Comparison of ENCODE assay signal across 15 mouse cellular contexts in the genomic region with DNA sequence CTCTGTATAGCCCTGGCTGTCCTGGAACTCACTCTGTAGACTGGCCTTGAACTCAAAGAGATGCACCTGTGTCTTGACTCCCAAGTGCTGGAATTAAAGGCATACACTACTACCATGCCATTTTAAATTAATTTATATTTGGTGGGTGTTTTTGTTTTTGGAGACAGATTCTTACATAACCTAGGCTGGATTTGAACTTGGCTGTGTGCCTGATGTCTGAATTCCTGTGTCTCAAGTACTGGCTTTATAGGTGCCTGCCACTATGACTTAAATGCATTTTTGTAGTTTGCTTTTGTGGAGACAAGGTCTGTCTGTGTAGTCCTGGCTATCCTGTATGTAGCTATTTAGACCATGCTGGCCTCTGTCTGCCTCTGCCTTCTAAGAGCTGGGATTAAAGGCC. TPM values are rescaled to one million over a fixed set of nuclear protein-coding genes. Genes with fewer than 3 reads are reported as not detected.
DNase-seq lines count a peak whose midpoint lies in the region; ATAC-seq and TF ChIP-seq lines count a peak whose summit lies in the region.
"Had no signal": no experiment of that assay in that cellular context is flagged by ENCODE, and none has a peak within 500 bp of the region (broad histone marks: within the 10 kb centered on the region; RNA-seq: fewer than 3 reads in every experiment).

No protein-coding gene starts in this region.

- ATAC-seq in limb, embryonic 13.5 days (ENCODE audit: low FRiP score, low read depth): no peak
- ATAC-seq in liver, embryonic 11.5 days (replicated peaks; ENCODE audit: low FRiP score): no peak
- no peak for ATAC-seq in megakaryocyte-erythroid progenitor cell, adult 5-6 weeks (replicated peaks; ENCODE audit: low FRiP score, low TSS enrichment, poor library complexity, severe bottlenecking)
- ATAC-seq: intestine, embryonic 15.5 days had no signal

- H3K36me3 ChIP-seq in limb, embryonic 13.5 days: peaks cover 31% of the 10 kb centered on the region
- peaks cover 46% of the 10 kb centered on the region for H3K36me3 ChIP-seq in limb, embryonic 10.5 days
- H3K36me3 ChIP-seq in ES-Bruce4 (ENCODE audit: control insufficient read depth, insufficient read depth, low read length, poor library complexity, severe bottlenecking): peaks cover 39% of the 10 kb centered on the region
- H3K36me3 ChIP-seq in liver, embryonic 11.5 days (ENCODE audit: control insufficient read depth, insufficient read depth, low read length): peaks cover 11% of the 10 kb centered on the region

- no peak overlapping the region for H3K4me3 ChIP-seq in limb, embryonic 13.5 days
- H3K4me3 ChIP-seq in limb, embryonic 10.5 days: no peak overlapping the region
- H3K4me3 ChIP-seq in ES-Bruce4 (ENCODE audit: low read depth, low read length): no peak overlapping the region
- no peak overlapping the region for H3K4me3 ChIP-seq in liver, embryonic 11.5 days (ENCODE audit: low read depth, low read length)
- H3K4me3 ChIP-seq: intestine, embryonic 15.5 days had no signal

- intact Hi-C loops in heart, postnatal 36 days (cut with DNase I): loop anchor here (10.0 kb wide), 1 partner anchor 650 kb away; a partner anchor contains a TSS

- H3K4me2 ChIP-seq in limb, embryonic 13.5 days (replicated peaks): peak overlapping the region; percentile 30
- H3K4me2 ChIP-seq in liver, embryonic 11.5 days: peak overlapping the region; percentile 33
- H3K4me2 ChIP-seq: intestine, embryonic 15.5 days had no signal

- no peak for TF ChIP-seq EP300 in ES-Bruce4 (IDR thresholded peaks at IDR 0.05; ENCODE audit: insufficient read depth, low read depth, low read length)

- H3K4me1 ChIP-seq in limb, embryonic 13.5 days: peaks cover 23% of the 10 kb centered on the region
- H3K4me1 ChIP-seq in limb, embryonic 10.5 days: peaks cover 18% of the 10 kb centered on the region
- no peaks in the 10 kb centered on the region for H3K4me1 ChIP-seq in ES-Bruce4 (ENCODE audit: control insufficient read depth, insufficient read depth, low read length)
- peaks cover 21% of the 10 kb centered on the region for H3K4me1 ChIP-seq in liver, embryonic 11.5 days (replicated peaks; ENCODE audit: control insufficient read depth, insufficient read depth, low read length)

- no peak for TF ChIP-seq POLR2A in ES-Bruce4 (IDR thresholded peaks at IDR 0.05; ENCODE audit: insufficient read depth, low read length)

- H3K27me3 ChIP-seq in limb, embryonic 13.5 days: no peaks in the 10 kb centered on the region
- no peaks in the 10 kb centered on the region for H3K27me3 ChIP-seq in limb, embryonic 10.5 days (ENCODE audit: low read depth, poor library complexity, severe bottlenecking)
- H3K27me3 ChIP-seq in ES-Bruce4 (ENCODE audit: control insufficient read depth, insufficient read depth, low read length, poor library complexity, severe bottlenecking): no peaks in the 10 kb centered on the region
- no peaks in the 10 kb centered on the region for H3K27me3 ChIP-seq in liver, embryonic 11.5 days (replicated peaks; ENCODE audit: control insufficient read depth, insufficient read depth, low read length)
- H3K27me3 ChIP-seq: intestine, embryonic 15.5 days had no signal

- H3K9ac ChIP-seq in limb, embryonic 13.5 days: no peak overlapping the region
- peak overlapping the region; percentile 40; the same call in 1 of the 2 replicates for H3K9ac ChIP-seq in ES-Bruce4 (ENCODE audit: low read depth, poor library complexity, severe bottlenecking)
- H3K9ac ChIP-seq in liver, embryonic 11.5 days (ENCODE audit: low read depth, low read length): no peak overlapping the region
- H3K9ac ChIP-seq: intestine, embryonic 15.5 days had no signal

- H3K9me3 ChIP-seq in limb, embryonic 13.5 days: no peaks in the 10 kb centered on the region
- H3K9me3 ChIP-seq in limb, embryonic 10.5 days (replicated peaks): no peaks in the 10 kb centered on the region
- no peaks in the 10 kb centered on the region for H3K9me3 ChIP-seq in ES-Bruce4 (replicated peaks; ENCODE audit: control insufficient read depth, insufficient read depth, low read length, poor library complexity, severe bottlenecking)
- no peaks in the 10 kb centered on the region for H3K9me3 ChIP-seq in liver, embryonic 11.5 days (ENCODE audit: control insufficient read depth, low read length)
- H3K9me3 ChIP-seq: intestine, embryonic 15.5 days had no signal

- no peak for TF ChIP-seq CTCF in ES-Bruce4 (IDR thresholded peaks at IDR 0.05; ENCODE audit: low read depth, low read length)

- no peak overlapping the region for H3K27ac ChIP-seq in limb, embryonic 13.5 days
- no peak overlapping the region for H3K27ac ChIP-seq in limb, embryonic 10.5 days
- no peak overlapping the region for H3K27ac ChIP-seq in ES-Bruce4 (ENCODE audit: insufficient read depth, low read length)
- no peak overlapping the region for H3K27ac ChIP-seq in liver, embryonic 11.5 days (ENCODE audit: low read depth, low read length)
- H3K27ac ChIP-seq: intestine, embryonic 15.5 days had no signal

- DNase-seq in heart, adult 11 months: peak; percentile 62
- DNase-seq in heart, postnatal 36 days: no peak
- no peak for DNase-seq in limb, embryonic 10.5 days (ENCODE audit: low spot score)
- DNase-seq in liver, embryonic 11.5 days (ENCODE audit: low spot score): no peak
- DNase-seq in spleen, adult 12 weeks (ENCODE audit: low spot score): no peak
- DNase-seq: cerebellum, postnatal 25 days; thymus, postnatal 36 days had no signal

RNA-seq across cellular contexts. Expression of a gene that starts 2.7 kb away (rescaled TPM):
- total RNA-seq in heart, postnatal 36 days (2021): 100 to 1,000 TPM; 241 to 246 TPM
- polyA plus RNA-seq in limb, embryonic 13.5 days (2015; fragmentation: Nextera tagmentation; extraction: Ambion mirVana): 926 and 931 TPM in 2 replicates
- polyA plus RNA-seq in limb, embryonic 10.5 days (2016; fragmentation: Nextera tagmentation; extraction: Ambion mirVana): 876 and 900 TPM in 2 replicates
- 589 and 680 TPM in 2 replicates for polyA plus RNA-seq in ES-Bruce4 (2011; ENCODE audit: insufficient read depth, insufficient read length, low read depth, missing spikeins)
- 503 and 546 TPM in 2 replicates for polyA plus RNA-seq in liver, embryonic 11.5 days (2014; fragmentation: Nextera tagmentation; extraction: Ambion mirVana)
- 186 and 213 TPM in 2 replicates for total RNA-seq in megakaryocyte-erythroid progenitor cell, adult 5-6 weeks (2014; fragmentation: Nextera tagmentation)
- 282 and 332 TPM in 2 replicates for total RNA-seq in megakaryocyte-erythroid progenitor cell, adult 5-6 weeks (2017)

RNA-seq across cellular contexts. Expression of a gene that starts 20.7 kb away (rescaled TPM):
- total RNA-seq in heart, postnatal 36 days (2021): not detected
- not detected in 2 replicates for polyA plus RNA-seq in limb, embryonic 13.5 days (2015; fragmentation: Nextera tagmentation; extraction: Ambion mirVana)
- not detected in 2 replicates for polyA plus RNA-seq in limb, embryonic 10.5 days (2016; fragmentation: Nextera tagmentation; extraction: Ambion mirVana)
- polyA plus RNA-seq in ES-Bruce4 (2011; ENCODE audit: insufficient read depth, insufficient read length, low read depth, missing spikeins): not detected in 2 replicates
- not detected in 2 replicates for polyA plus RNA-seq in liver, embryonic 11.5 days (2014; fragmentation: Nextera tagmentation; extraction: Ambion mirVana)
- total RNA-seq in megakaryocyte-erythroid progenitor cell, adult 5-6 weeks (2014; fragmentation: Nextera tagmentation): not detected in 2 replicates
- total RNA-seq in megakaryocyte-erythroid progenitor cell, adult 5-6 weeks (2017): not detected in 2 replicates
- total RNA-seq: gastrocnemius, adult 18-20 months; heart, postnatal 25 days had no signal
- polyA plus RNA-seq: brain, embryonic 14.5 days; intestine, embryonic 15.5 days; lung, embryonic 16.5 days had no signal

RNA-seq across cellular contexts. Expression of a gene that starts 48.3 kb away (rescaled TPM):
- 1 to 10 TPM in 1 of 2 experiments, under 1 TPM in 1; 0.65 to 1.2 TPM for total RNA-seq in heart, postnatal 36 days (2021)
- 8.0 and 8.5 TPM in 2 replicates for polyA plus RNA-seq in limb, embryonic 13.5 days (2015; fragmentation: Nextera tagmentation; extraction: Ambion mirVana)
- 24.4 and 41.7 TPM in 2 replicates for polyA plus RNA-seq in limb, embryonic 10.5 days (2016; fragmentation: Nextera tagmentation; extraction: Ambion mirVana)
- polyA plus RNA-seq in ES-Bruce4 (2011; ENCODE audit: insufficient read depth, insufficient read length, low read depth, missing spikeins): 68.6 and 79.1 TPM in 2 replicates
- polyA plus RNA-seq in liver, embryonic 11.5 days (2014; fragmentation: Nextera tagmentation; extraction: Ambion mirVana): 6.6 and 6.8 TPM in 2 replicates
- 12.1 and 19.1 TPM in 2 replicates for total RNA-seq in megakaryocyte-erythroid progenitor cell, adult 5-6 weeks (2014; fragmentation: Nextera tagmentation)
- 3.6 and 10.0 TPM in 2 replicates for total RNA-seq in megakaryocyte-erythroid progenitor cell, adult 5-6 weeks (2017)
